Mouse (Mus musculus): Measurements from ENCODE around the gene Bace1. TPM values are rescaled to one million over a fixed set of nuclear protein-coding genes. Genes with fewer than 3 reads are reported as not detected.
A peak's percentile ranks its signal among the peaks of the same experiment; 100 is the strongest.
"Not testable (repeated sequence)": the region's sequence is repeated elsewhere in the genome, so short reads cannot be mapped to it uniquely, and the experiment has no call there.

The Bace1 gene
- polyA plus RNA-seq, 1 experiment from 2014 or later, result 36.2 TPM

DNA sequence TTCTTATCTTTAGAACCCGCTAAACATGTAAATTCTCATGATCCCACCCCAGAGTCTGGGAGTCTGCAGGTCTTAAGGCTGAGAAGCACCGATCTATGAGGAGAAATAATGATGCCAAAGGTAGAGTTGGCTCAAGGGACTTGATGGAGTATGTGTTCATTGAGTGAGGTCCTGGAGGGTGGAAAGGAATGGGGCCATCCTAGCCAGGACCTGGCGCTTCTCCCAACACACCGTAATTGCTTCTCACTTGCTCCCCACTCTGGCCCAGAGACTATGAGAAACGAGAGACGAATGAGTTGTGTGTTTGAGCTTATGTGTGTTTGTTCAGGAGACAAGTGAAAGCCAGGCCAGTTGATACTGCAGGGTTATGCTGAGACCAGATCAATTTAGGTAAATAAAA lies 3.1 kb downstream of the Bace1 start:
- H3K9me3 ChIP-seq (ENCODE audit: control insufficient read depth, low read length), result no peaks in the 10 kb centered on the region
- H3K4me2 ChIP-seq (replicated peaks; ENCODE audit: low read depth, low read length), result peak overlapping the region; percentile 75; the same call in 1 of the 2 replicates
- H3K4me1 ChIP-seq (ENCODE audit: control insufficient read depth, insufficient read depth, low read length), result peaks cover 25% of the 10 kb centered on the region
- H3K4me3 ChIP-seq (ENCODE audit: low read length), result no peak overlapping the region
- WGBS, result 87% methylated on average over 6 of the region's 6 CpGs
- no peaks in the 10 kb centered on the region for H3K27me3 ChIP-seq (ENCODE audit: control insufficient read depth, insufficient read depth, low read length)
- no peak overlapping the region for H3K9ac ChIP-seq (ENCODE audit: low read depth, low read length)
- peaks cover 3% of the 10 kb centered on the region; the same call in 1 of the 2 replicates for H3K36me3 ChIP-seq (ENCODE audit: control insufficient read depth, insufficient read depth, low read length)
- no peak for ATAC-seq (ENCODE audit: low FRiP score, low TSS enrichment)
- no peak overlapping the region for H3K27ac ChIP-seq (ENCODE audit: low read depth, low read length)

DNA sequence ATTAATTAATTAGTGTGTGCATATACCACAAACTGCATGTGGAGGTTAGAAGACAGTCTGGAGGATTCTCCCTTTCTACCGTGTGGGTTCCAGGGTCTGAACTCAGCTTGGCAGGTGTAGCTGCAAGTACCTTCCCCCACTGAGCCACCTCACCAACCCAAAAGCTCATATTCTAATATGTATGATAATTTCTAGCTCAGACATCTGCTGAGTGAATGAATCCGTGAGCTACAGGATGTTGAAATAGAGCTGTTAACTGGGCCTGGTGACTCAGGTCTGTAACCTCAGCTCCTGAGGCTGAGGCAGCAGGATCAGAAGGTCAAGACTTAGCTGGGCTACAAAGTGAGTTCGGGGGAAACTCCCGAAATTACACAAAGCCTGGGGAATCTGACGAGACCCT lies 4.6 kb downstream of the Bace1 start:
- WGBS, result 55% methylated on average over 5 of the region's 5 CpGs
- no peaks in the 10 kb centered on the region for H3K27me3 ChIP-seq (ENCODE audit: control insufficient read depth, insufficient read depth, low read length)
- H3K4me2 ChIP-seq (replicated peaks; ENCODE audit: low read depth, low read length), result no peak overlapping the region
- peaks cover 24% of the 10 kb centered on the region for H3K4me1 ChIP-seq (ENCODE audit: control insufficient read depth, insufficient read depth, low read length)
- no peak for ATAC-seq (ENCODE audit: low FRiP score, low TSS enrichment)
- peaks cover 3% of the 10 kb centered on the region; the same call in 1 of the 2 replicates for H3K36me3 ChIP-seq (ENCODE audit: control insufficient read depth, insufficient read depth, low read length)
- H3K9me3 ChIP-seq (ENCODE audit: control insufficient read depth, low read length), result no peaks in the 10 kb centered on the region
- H3K27ac ChIP-seq (ENCODE audit: low read depth, low read length), result no peak overlapping the region
- no peak overlapping the region for H3K9ac ChIP-seq (ENCODE audit: low read depth, low read length)
- H3K4me3 ChIP-seq (ENCODE audit: low read length), result no peak overlapping the region

DNA sequence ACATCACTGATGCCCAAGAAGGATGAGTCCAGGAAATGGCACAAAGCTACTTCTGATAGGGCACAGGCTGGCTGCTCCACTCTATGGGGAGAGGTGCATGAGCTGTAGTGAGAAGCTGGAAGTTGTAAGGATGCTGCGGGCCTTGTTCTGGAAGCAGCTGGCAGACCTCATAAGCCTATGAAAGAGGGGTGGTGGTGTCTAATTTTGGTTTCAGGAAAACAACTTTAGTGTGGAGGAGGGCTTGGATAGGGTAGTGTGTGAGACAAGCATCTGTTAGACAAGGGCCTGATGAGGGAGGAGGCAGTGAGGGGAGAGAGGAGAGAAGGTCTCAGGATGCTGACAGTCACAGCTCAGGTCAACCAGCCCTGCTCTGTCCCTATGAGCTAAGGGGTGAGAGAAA lies 5.4 kb downstream of the Bace1 start:
- WGBS, result 76% methylated on average over 1 of the region's 1 CpGs
- Histone ChIP-seq H3K36me3 (ENCODE audit: control insufficient read depth, insufficient read depth, low read length) (peaks cover 3% of the 10 kb centered on the region; the same call in 1 of the 2 replicates), H3K9ac (ENCODE audit: low read depth, low read length) (no peak overlapping the region; the same call in 1 of the 2 replicates), H3K27me3 (ENCODE audit: control insufficient read depth, insufficient read depth, low read length) (no peaks in the 10 kb centered on the region), H3K4me1 (ENCODE audit: control insufficient read depth, insufficient read depth, low read length) (peaks cover 21% of the 10 kb centered on the region), H3K27ac (ENCODE audit: low read depth, low read length) (no peak overlapping the region), H3K4me2 (replicated peaks; ENCODE audit: low read depth, low read length) (no peak overlapping the region), H3K9me3 (ENCODE audit: control insufficient read depth, low read length) (no peaks in the 10 kb centered on the region), H3K4me3 (ENCODE audit: low read length) (no peak overlapping the region)
- ATAC-seq (ENCODE audit: low FRiP score, low TSS enrichment), result no peak

DNA sequence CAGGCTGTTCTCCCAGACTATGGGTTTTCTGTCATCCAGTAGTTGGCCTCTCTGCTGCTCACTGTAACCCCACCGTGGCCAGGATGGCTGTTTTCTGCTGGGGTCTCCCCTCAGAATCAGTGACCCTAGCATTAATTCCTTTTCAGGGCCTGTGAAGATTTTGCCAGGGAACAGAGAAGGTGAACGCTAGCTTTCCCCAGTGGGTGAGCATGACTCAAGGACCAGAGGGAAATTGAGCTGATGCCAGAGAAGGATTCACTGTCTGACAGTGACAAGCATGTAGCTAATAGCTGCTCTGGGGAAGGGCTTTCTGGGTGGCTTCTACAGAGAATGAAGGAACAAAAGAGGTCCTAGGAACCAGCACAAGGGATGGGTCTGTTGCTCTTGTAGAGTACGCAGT lies 7.2 kb downstream of the Bace1 start:
- Histone ChIP-seq H3K9ac (ENCODE audit: low read depth, low read length) (no peak overlapping the region), H3K4me1 (ENCODE audit: control insufficient read depth, insufficient read depth, low read length) (peaks cover 14% of the 10 kb centered on the region; the same call in 1 of the 2 replicates), H3K4me2 (replicated peaks; ENCODE audit: low read depth, low read length) (no peak overlapping the region), H3K9me3 (ENCODE audit: control insufficient read depth, low read length) (no peaks in the 10 kb centered on the region), H3K36me3 (ENCODE audit: control insufficient read depth, insufficient read depth, low read length) (peaks cover 3% of the 10 kb centered on the region; the same call in 1 of the 2 replicates), H3K27me3 (ENCODE audit: control insufficient read depth, insufficient read depth, low read length) (no peaks in the 10 kb centered on the region), H3K27ac (ENCODE audit: low read depth, low read length) (no peak overlapping the region), H3K4me3 (ENCODE audit: low read length) (no peak overlapping the region)
- ATAC-seq (ENCODE audit: low FRiP score, low TSS enrichment), result no peak
- WGBS, result 88% methylated on average over 3 of the region's 3 CpGs

DNA sequence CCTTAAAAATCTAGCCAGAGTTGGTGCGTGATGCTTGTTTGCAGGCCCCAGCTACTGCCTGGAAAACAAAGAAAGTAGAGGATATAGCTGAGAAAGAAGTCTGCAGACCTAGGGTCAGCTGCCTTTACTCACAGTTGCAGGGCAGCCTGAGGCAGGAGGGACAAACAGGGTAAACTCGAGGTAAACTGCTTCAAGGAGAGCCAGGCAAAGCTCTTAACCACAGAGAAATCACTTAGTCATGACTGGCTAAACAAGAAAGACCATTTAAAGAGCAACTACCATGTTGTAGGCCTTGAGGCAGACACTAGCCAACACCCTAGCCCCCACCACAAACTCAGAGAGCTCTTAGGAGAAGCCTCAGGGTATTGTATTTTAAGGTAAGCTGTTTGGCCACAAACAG lies 7.8 kb downstream of the Bace1 start:
- H3K4me3 ChIP-seq (ENCODE audit: low read length); H3K9ac ChIP-seq (ENCODE audit: low read depth, low read length); H3K9me3 ChIP-seq (ENCODE audit: control insufficient read depth, low read length); H3K4me2 ChIP-seq (replicated peaks; ENCODE audit: low read depth, low read length); ATAC-seq (ENCODE audit: low FRiP score, low TSS enrichment); H3K36me3 ChIP-seq (ENCODE audit: control insufficient read depth, insufficient read depth, low read length); H3K27ac ChIP-seq (ENCODE audit: low read depth, low read length); H3K27me3 ChIP-seq (ENCODE audit: control insufficient read depth, insufficient read depth, low read length): not testable (repeated sequence)
- H3K4me1 ChIP-seq (ENCODE audit: control insufficient read depth, insufficient read depth, low read length), result peaks cover 14% of the 10 kb centered on the region; the same call in 1 of the 2 replicates
- WGBS, result 61% methylated on average over 2 of the region's 2 CpGs

DNA sequence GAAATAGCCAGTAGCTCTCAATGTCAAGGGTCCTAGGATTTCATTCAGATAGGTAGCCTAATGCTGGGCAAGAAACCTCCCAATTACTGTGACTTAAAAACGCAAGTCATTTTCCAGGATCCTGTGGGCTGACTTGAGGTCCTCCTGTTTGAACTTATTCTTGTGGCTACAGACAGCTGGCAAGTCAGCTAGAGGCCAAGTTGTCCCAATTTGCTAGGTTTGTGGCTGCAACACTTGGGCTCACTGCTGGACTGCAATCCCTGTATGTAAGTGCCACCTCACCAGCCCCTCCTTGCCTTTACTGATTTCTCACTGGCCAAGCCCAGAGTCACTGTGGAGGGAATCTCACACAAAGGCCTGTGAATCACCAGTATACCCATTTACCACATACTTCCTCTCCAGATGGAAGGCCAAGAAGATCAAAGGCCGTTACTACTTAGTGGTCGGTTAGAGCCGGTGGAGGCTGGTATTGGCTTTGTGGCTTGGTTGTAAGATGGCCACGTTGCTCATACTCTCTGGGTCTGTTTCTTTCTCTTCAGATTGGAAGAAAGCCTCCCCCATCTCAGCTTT lies 8.6 kb downstream of the Bace1 start:
- H3K4me1 ChIP-seq (ENCODE audit: control insufficient read depth, insufficient read depth, low read length), result peaks cover 15% of the 10 kb centered on the region; the same call in 1 of the 2 replicates
- H3K27ac ChIP-seq (ENCODE audit: low read depth, low read length), result no peak overlapping the region
- no peak overlapping the region for H3K4me2 ChIP-seq (replicated peaks; ENCODE audit: low read depth, low read length)
- ATAC-seq (ENCODE audit: low FRiP score, low TSS enrichment), result no peak
- peaks cover 3% of the 10 kb centered on the region; the same call in 1 of the 2 replicates for H3K36me3 ChIP-seq (ENCODE audit: control insufficient read depth, insufficient read depth, low read length)
- no peak overlapping the region for H3K4me3 ChIP-seq (ENCODE audit: low read length)
- no peaks in the 10 kb centered on the region for H3K27me3 ChIP-seq (ENCODE audit: control insufficient read depth, insufficient read depth, low read length)
- H3K9ac ChIP-seq (ENCODE audit: low read depth, low read length), result no peak overlapping the region
- no peaks in the 10 kb centered on the region for H3K9me3 ChIP-seq (ENCODE audit: control insufficient read depth, low read length)
- 59% methylated on average over 5 of the region's 5 CpGs for WGBS

DNA sequence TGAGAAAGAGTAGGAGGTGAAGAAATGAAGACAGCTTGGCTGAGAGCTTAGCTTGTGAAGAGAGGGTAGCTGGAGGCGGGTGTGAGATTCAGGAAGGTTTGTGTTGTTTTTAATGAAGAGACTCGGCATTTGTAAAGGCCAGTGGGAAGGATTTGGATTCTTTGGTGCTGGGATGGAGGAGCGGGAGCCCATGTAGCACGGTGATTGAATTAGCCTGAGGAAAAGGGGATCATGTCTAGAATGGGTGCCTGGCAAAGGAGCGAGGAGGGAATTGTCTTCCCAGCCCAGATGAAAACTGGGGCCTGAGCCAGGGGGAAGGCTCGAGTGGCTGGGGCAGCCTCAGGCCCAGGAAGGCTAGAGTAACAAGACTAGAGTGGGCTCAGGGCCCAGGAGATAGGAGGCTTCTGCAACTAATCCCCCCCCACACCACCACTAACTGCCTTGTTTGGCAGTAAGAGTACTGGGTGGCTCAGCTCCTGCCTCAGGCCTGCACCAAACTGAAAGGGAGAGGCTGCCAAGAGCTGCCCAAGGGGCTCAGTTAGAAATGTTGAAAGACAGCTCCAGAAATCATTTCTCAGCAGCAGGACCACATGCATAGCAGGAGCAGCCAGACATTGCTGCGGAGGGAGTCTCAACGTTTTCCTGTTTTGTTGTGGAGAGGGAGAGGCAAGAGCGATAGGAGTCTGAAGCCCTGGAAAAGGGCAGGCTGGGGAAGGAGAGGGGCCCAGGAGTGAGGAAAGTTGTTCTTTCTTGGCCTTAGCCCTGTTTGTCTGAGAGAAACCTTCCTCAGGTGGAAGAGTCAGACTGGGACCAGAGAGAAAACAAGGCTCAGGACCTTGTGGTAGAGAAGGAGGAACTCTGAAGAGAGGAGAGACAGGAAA lies 11.4 kb downstream of the Bace1 start:
- Histone ChIP-seq H3K4me3 (ENCODE audit: low read length) (no peak overlapping the region), H3K27ac (ENCODE audit: low read depth, low read length) (peak overlapping the region; percentile 77), H3K9me3 (ENCODE audit: control insufficient read depth, low read length) (no peaks in the 10 kb centered on the region), H3K4me1 (ENCODE audit: control insufficient read depth, insufficient read depth, low read length) (peaks cover 13% of the 10 kb centered on the region; the same call in 1 of the 2 replicates), H3K36me3 (ENCODE audit: control insufficient read depth, insufficient read depth, low read length) (peaks cover 8% of the 10 kb centered on the region; the same call in 1 of the 2 replicates), H3K4me2 (replicated peaks; ENCODE audit: low read depth, low read length) (no peak overlapping the region), H3K27me3 (ENCODE audit: control insufficient read depth, insufficient read depth, low read length) (no peaks in the 10 kb centered on the region), H3K9ac (ENCODE audit: low read depth, low read length) (no peak overlapping the region)
- WGBS, result 61% methylated on average over 9 of the region's 9 CpGs
- ATAC-seq (ENCODE audit: low FRiP score, low TSS enrichment), result no peak; the same call in 1 of the 2 replicates

DNA sequence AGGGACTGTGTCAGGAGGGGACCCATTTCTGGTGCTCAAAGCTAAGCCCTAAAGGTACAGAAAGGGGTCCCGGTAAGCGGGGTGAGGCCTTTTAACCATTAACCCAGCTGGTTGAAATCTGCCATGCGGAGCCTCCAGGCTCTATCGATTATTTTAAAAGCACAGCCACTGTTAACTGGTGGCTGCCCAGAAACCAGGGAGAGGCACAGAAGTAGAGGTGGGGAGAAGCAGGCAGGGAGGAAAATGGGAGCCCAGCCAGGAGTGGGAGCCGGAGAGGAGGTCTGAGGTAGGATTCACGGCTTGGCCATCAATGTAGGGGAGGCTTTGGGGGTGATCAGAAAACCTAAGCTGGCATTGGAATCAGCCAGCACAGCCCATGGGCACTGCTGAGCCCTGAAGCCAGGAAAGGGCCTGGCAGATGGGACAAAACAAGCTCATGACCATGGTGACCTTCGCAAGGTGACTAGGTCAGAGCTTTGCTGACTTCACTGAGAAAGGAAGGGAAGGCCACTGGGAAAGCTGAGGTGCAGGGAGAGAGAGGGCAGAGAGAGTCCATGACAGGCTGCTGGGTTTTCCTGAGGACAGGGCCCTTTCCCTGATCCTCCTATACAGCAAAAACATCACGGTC lies 12.3 kb downstream of the Bace1 start:
- peaks cover 13% of the 10 kb centered on the region; the same call in 1 of the 2 replicates for H3K4me1 ChIP-seq (ENCODE audit: control insufficient read depth, insufficient read depth, low read length)
- no peak for ATAC-seq (ENCODE audit: low FRiP score, low TSS enrichment)
- H3K36me3 ChIP-seq (ENCODE audit: control insufficient read depth, insufficient read depth, low read length), result peaks cover 8% of the 10 kb centered on the region; the same call in 1 of the 2 replicates
- H3K27ac ChIP-seq (ENCODE audit: low read depth, low read length), result peak overlapping the region; percentile 77; the same call in 1 of the 2 replicates
- H3K9me3 ChIP-seq (ENCODE audit: control insufficient read depth, low read length), result no peaks in the 10 kb centered on the region
- peak overlapping the region; percentile 23; the same call in 1 of the 2 replicates for H3K9ac ChIP-seq (ENCODE audit: low read depth, low read length)
- WGBS, result 70% methylated on average over 8 of the region's 8 CpGs
- peak overlapping the region; percentile 10; the same call in 1 of the 2 replicates for H3K4me2 ChIP-seq (replicated peaks; ENCODE audit: low read depth, low read length)
- H3K4me3 ChIP-seq (ENCODE audit: low read length), result no peak overlapping the region
- H3K27me3 ChIP-seq (ENCODE audit: control insufficient read depth, insufficient read depth, low read length), result no peaks in the 10 kb centered on the region

Measured in kidney, embryonic 14.5 days (tissue).